In the genomic region with DNA sequence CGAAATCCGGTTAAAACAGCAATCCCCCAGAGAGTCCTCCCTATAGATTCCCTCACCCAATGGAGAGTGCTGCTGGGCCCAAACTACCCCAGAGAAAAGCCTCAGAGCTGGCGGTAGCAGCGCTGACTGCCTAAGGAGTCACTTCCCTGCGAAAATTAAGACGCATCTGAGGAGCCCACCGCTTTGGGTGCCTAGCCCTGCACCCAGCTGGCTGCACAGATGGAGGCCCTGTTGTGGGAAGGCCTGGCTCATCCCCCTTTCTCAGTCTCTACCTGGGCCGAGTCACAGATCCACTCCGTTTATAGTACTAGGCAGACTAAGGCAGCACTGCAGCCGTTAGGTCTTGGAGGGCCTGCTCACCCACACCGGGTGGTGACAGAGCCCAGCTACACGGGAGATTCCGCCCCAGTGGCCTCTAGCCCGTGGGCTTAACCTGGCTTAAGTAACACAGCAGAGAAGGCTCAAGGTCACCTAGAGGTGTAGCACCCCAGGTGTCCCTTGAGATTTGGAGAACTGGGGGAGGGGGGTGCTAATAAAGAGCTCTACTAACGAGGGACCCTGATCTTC, we compare ENCODE assay signal across 8 mouse cellular contexts. TPM values are rescaled to one million over a fixed set of nuclear protein-coding genes. Genes with fewer than 3 reads are reported as not detected.
DNase-seq lines count a peak whose midpoint lies in the region; ATAC-seq lines count a peak whose summit lies in the region.

No protein-coding gene starts in this region.

- H3K9me3 ChIP-seq in heart, embryonic 11.5 days (replicated peaks; ENCODE audit: control insufficient read depth, low read length), result no peaks in the 10 kb centered on the region
- H3K9me3 ChIP-seq in embryonic facial prominence, embryonic 13.5 days, result no peaks in the 10 kb centered on the region
- H3K9me3 ChIP-seq in hindbrain, embryonic 16.5 days (ENCODE audit: control insufficient read depth, low read length), result no peaks in the 10 kb centered on the region
- H3K9me3 ChIP-seq in midbrain, embryonic 15.5 days, result no peaks in the 10 kb centered on the region

- H3K4me3 ChIP-seq in heart, embryonic 11.5 days (ENCODE audit: low read depth, low read length), result peak overlapping the region; percentile 79
- peak overlapping the region; percentile 75 for H3K4me3 ChIP-seq in embryonic facial prominence, embryonic 13.5 days
- H3K4me3 ChIP-seq in hindbrain, embryonic 16.5 days (ENCODE audit: low read length), result peak overlapping the region; percentile 49
- H3K4me3 ChIP-seq in midbrain, embryonic 15.5 days, result no peak overlapping the region

- WGBS in heart, embryonic 11.5 days (ENCODE audit: insufficient replicate concordance), result 5% methylated on average over 15 of the region's 15 CpGs
- WGBS in embryonic facial prominence, embryonic 13.5 days, result 5% methylated on average over 15 of the region's 15 CpGs
- WGBS in hindbrain, embryonic 16.5 days, result 13% methylated on average over 15 of the region's 15 CpGs
- 9% methylated on average over 15 of the region's 15 CpGs for WGBS in midbrain, embryonic 15.5 days

- peaks cover 77% of the 10 kb centered on the region for H3K27me3 ChIP-seq in heart, embryonic 11.5 days (ENCODE audit: control insufficient read depth, insufficient read depth, low read length)
- H3K27me3 ChIP-seq in embryonic facial prominence, embryonic 13.5 days, result peaks cover 89% of the 10 kb centered on the region
- H3K27me3 ChIP-seq in hindbrain, embryonic 16.5 days (replicated peaks; ENCODE audit: control insufficient read depth, insufficient read depth, low read length), result peaks cover 52% of the 10 kb centered on the region
- H3K27me3 ChIP-seq in midbrain, embryonic 15.5 days (replicated peaks), result peaks cover 75% of the 10 kb centered on the region

- H3K36me3 ChIP-seq in heart, embryonic 11.5 days (ENCODE audit: control insufficient read depth, insufficient read depth, low read length), result no peaks in the 10 kb centered on the region
- H3K36me3 ChIP-seq in embryonic facial prominence, embryonic 13.5 days, result no peaks in the 10 kb centered on the region
- no peaks in the 10 kb centered on the region for H3K36me3 ChIP-seq in hindbrain, embryonic 16.5 days (ENCODE audit: control insufficient read depth, insufficient read depth, low read length)
- H3K36me3 ChIP-seq in midbrain, embryonic 15.5 days (replicated peaks), result no peaks in the 10 kb centered on the region

- H3K4me2 ChIP-seq in heart, embryonic 11.5 days, result peak overlapping the region; percentile 85
- H3K4me2 ChIP-seq in embryonic facial prominence, embryonic 13.5 days, result peak overlapping the region; percentile 83
- peak overlapping the region; percentile 61 for H3K4me2 ChIP-seq in hindbrain, embryonic 16.5 days (ENCODE audit: low read length)
- H3K4me2 ChIP-seq in midbrain, embryonic 15.5 days, result peak overlapping the region; percentile 57; the same call in 1 of the 2 replicates

- DNase-seq in heart, adult 11 months, result no peak
- no peak for DNase-seq in ovary, adult 18-20 months (ENCODE audit: low spot score)
- no peak for DNase-seq in spleen, adult 12 weeks (ENCODE audit: low spot score)
- DNase-seq in right cerebral cortex, postnatal 10 days (ENCODE audit: low spot score in 2 of 2), result no peak

- H3K9ac ChIP-seq in heart, embryonic 11.5 days (ENCODE audit: low read depth, low read length), result peak overlapping the region; percentile 91
- H3K9ac ChIP-seq in embryonic facial prominence, embryonic 13.5 days, result peak overlapping the region; percentile 92
- H3K9ac ChIP-seq in hindbrain, embryonic 16.5 days (ENCODE audit: low read depth, low read length), result 0 out of 2 replicates have a peak overlapping the region, but pooled peaks have one; percentile 49
- no peak overlapping the region for H3K9ac ChIP-seq in midbrain, embryonic 15.5 days

- no peak for ATAC-seq in heart, embryonic 11.5 days (replicated peaks; ENCODE audit: insufficient number of reproducible peaks, low FRiP score, low TSS enrichment)
- ATAC-seq in embryonic facial prominence, embryonic 13.5 days (ENCODE audit: insufficient number of reproducible peaks, insufficient read depth, low FRiP score, low TSS enrichment, low read depth), result no peak
- no peak for ATAC-seq in hindbrain, embryonic 16.5 days
- ATAC-seq in midbrain, embryonic 15.5 days (replicated peaks), result no peak

- peaks cover 17% of the 10 kb centered on the region for H3K4me1 ChIP-seq in heart, embryonic 11.5 days (ENCODE audit: control insufficient read depth, insufficient read depth, low read length)
- H3K4me1 ChIP-seq in embryonic facial prominence, embryonic 13.5 days, result peaks cover 61% of the 10 kb centered on the region
- H3K4me1 ChIP-seq in hindbrain, embryonic 16.5 days (ENCODE audit: control insufficient read depth, insufficient read depth, low read depth, low read length), result peaks cover 16% of the 10 kb centered on the region
- peaks cover 41% of the 10 kb centered on the region for H3K4me1 ChIP-seq in midbrain, embryonic 15.5 days

- peak overlapping the region; percentile 91; the same call in 1 of the 2 replicates for H3K27ac ChIP-seq in heart, embryonic 11.5 days (ENCODE audit: low read depth, low read length)
- peak overlapping the region; percentile 98 for H3K27ac ChIP-seq in embryonic facial prominence, embryonic 13.5 days
- H3K27ac ChIP-seq in hindbrain, embryonic 16.5 days (ENCODE audit: low read depth, low read length), result 0 out of 2 replicates have a peak overlapping the region, but pooled peaks have one; percentile 64
- H3K27ac ChIP-seq in midbrain, embryonic 15.5 days, result no peak overlapping the region

RNA-seq across cellular contexts. Expression of a gene that starts 1.7 kb away (rescaled TPM):
- 14.2 and 14.8 TPM in 2 replicates for polyA plus RNA-seq in heart, embryonic 11.5 days (2014; fragmentation: Nextera tagmentation; extraction: Ambion mirVana)
- 39.0 and 46.0 TPM in 2 replicates for polyA plus RNA-seq in embryonic facial prominence, embryonic 13.5 days (2015; fragmentation: Nextera tagmentation; extraction: Ambion mirVana)
- 12.6 and 14.3 TPM in 2 replicates for polyA plus RNA-seq in hindbrain, embryonic 16.5 days (2015; fragmentation: Nextera tagmentation; extraction: Ambion mirVana)
- 11.2 and 11.5 TPM in 2 replicates for polyA plus RNA-seq in midbrain, embryonic 15.5 days (2015; fragmentation: Nextera tagmentation; extraction: Ambion mirVana)

RNA-seq across cellular contexts. Expression of a gene that starts 29.3 kb away (rescaled TPM):
- not detected in 2 replicates for polyA plus RNA-seq in heart, embryonic 11.5 days (2014; fragmentation: Nextera tagmentation; extraction: Ambion mirVana)
- not detected in 2 replicates for polyA plus RNA-seq in embryonic facial prominence, embryonic 13.5 days (2015; fragmentation: Nextera tagmentation; extraction: Ambion mirVana)
- not detected in 2 replicates for polyA plus RNA-seq in hindbrain, embryonic 16.5 days (2015; fragmentation: Nextera tagmentation; extraction: Ambion mirVana)
- polyA plus RNA-seq in midbrain, embryonic 15.5 days (2015; fragmentation: Nextera tagmentation; extraction: Ambion mirVana), result not detected in 2 replicates
